Mouse (Mus musculus): Measurements from ENCODE around the gene Gm29110. TPM values are rescaled to one million over a fixed set of nuclear protein-coding genes. Genes with fewer than 3 reads are reported as not detected.
"Not testable (repeated sequence)": the region's sequence is repeated elsewhere in the genome, so short reads cannot be mapped to it uniquely, and the experiment has no call there.

The Gm29110 gene
- not detected for total RNA-seq (2021)
- long read RNA-seq, experiment 1: 0 reads
- long read RNA-seq, experiment 2: 0 reads

DNA sequence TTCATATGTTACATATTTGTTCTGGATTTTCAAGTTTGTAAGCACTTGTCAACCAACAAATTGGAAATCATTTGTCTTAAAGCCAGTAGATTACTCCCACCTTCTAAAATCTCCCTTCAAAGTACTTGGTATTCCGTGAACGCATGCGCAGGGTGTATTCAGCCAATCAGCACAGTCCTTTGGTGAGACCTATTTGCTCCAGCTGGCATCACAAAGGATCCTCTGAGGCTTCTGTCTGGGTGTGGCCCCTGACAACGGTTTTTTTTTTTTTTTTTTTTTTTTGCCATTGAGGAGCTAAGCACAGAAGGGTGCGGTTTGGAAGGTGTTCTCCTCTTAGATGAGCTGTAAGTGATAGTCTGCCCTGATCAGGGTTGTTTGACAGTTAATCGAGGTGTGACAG is at the start of gene Gm29110:
Gene Gm29110, plus strand, starts transcription at position 301 of the 400 bp plus-strand sequence.
- DNase-seq; intact Hi-C loops (cut with DNase I; ENCODE audit: low total_unique reads): not testable (repeated sequence)

Other genes starting within 250 kb of the Gm29110 start
- not detected for gene Gm21913, start 153.4 kb downstream of the Gm29110 start, total RNA-seq (2021)

Measured in gastrocnemius, postnatal 14 days (tissue).